Mouse (Mus musculus) myocyte (in vitro differentiated cells): ENCODE data around the gene Lbh.

Source experiments
- E2F4 ChIP-seq: IDR thresholded peaks from one replicate; pipeline ENCODE4 v1.6.1; 2011; ENCODE audit warnings: mild to moderate bottlenecking, control low read depth, moderate library complexity; ENCODE audit not compliant: insufficient read depth
- MAX ChIP-seq: IDR thresholded peaks from one replicate; pipeline ENCODE4 v1.6.1; 2011; ENCODE audit warnings: low read depth, mild to moderate bottlenecking, control low read depth
- POLR2A ChIP-seq: IDR thresholded peaks from one replicate; pipeline ENCODE4 v1.6.1; 2011; ENCODE audit warnings: low read depth, mild to moderate bottlenecking, control low read depth, moderate library complexity; ENCODE audit not compliant: insufficient read length
- POLR2AphosphoS2 ChIP-seq: IDR thresholded peaks from one replicate; pipeline ENCODE4 v1.6.1; 2011; ENCODE audit warnings: low read depth, control low read depth; ENCODE audit not compliant: insufficient read length

DNA sequence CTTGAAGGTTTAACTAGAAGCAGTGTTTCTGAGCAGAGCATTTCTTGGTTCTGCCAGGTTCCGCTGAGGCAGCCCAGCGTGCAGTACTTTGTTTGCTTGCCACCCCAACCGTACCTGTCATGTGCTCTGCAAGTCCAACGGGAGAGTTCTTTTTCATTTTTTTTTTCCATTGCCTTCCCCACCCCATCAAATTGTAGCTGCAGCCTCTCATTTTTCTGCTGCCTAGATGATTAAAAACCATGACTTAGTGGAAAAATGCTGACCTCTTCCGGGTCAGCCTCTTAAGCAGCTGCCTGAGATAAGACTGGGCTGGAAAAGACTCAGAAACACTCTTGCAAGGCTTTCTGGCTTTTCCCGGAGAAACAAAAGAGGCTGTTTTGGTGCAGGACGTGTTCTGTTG lies 17.8 kb downstream of the Lbh start:
- TF ChIP-seq POLR2A (no peak), E2F4 (no peak), POLR2AphosphoS2 (no peak), MAX (no peak)
